Mouse (Mus musculus): ENCODE data around the gene Cdip1.

Gene Cdip1

DNA sequence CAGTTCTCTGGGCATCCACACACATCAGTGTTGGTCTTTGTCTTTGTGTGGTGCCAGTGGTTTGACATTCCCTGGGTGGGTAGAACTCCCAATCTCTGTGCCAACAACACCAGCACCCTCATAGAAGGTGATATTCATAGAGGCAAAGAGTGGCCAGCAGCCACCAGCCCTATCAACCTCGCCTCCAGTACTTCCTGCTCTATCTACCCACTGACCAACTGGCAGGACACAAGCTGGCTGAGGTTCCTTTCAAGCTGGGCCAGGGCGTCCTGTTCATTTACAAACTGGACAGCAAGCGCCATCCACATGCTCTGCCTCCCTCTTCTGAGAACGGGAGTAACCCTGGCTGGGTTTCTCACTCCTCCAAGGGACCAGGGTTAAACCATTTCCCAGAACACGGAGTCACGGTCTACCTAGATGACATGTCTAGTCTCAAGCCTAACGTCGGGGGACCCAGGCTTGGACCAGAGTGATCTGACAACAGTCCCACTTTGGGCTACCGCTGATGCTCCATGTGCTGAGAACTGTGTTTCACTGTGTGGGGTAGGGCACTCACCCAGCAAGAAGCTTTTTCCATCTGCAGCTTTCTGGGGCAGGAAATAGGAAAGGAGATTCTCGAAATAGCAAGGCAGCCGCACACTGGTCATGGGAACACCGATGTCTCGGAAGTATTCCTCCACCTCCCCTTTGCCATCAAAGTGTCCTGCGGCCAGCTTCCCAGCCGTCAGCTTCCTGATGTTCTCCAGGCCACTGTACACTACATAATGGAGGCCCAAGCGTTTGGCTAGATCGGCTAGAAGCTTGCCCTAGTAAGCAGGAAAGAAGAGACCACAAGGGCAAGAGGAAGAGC is 76.0 kb downstream of the Cdip1 start:
- DNase-seq: no peak

GRCm38 (mm10) chr16:4711173-4711572 is 78.9 kb downstream of the Cdip1 start:
- no peak for DNase-seq

- DNase-seq: no peak
These were observed 84.6 kb downstream of the Cdip1 start for GRCm38 (mm10) chr16:4705541-4705940.

- DNase-seq: no peak
These were observed 87.4 kb downstream of the Cdip1 start for GRCm38 (mm10) chr16:4702646-4703045.

GRCm38 (mm10) chr16:4701211-4701610 is 88.9 kb downstream of the Cdip1 start:
- no peak for DNase-seq
